Mouse (Mus musculus) cerebellum, adult 9-11 months (tissue): ENCODE results near the gene Xpot.

Source experiments
- DNase-seq: peaks from one replicate; pipeline ENCODE4 v3.0.0; 2022

Gene Xpot

GRCm38 (mm10) chr10:121571511-121572147, 54.5 kb downstream of the Xpot start:
- DNase-seq, result no peak

- DNase-seq, result no peak
Observed at GRCm38 (mm10) chr10:121571031-121571430, 55.1 kb downstream of the Xpot start.

GRCm38 (mm10) chr10:121569796-121570195, 56.3 kb downstream of the Xpot start:
- DNase-seq, result no peak

GRCm38 (mm10) chr10:121569001-121569589, 57.0 kb downstream of the Xpot start:
- no peak for DNase-seq

- DNase-seq, result no peak
Observed at GRCm38 (mm10) chr10:121568534-121568933, 57.6 kb downstream of the Xpot start.

- no peak for DNase-seq
Observed at GRCm38 (mm10) chr10:121568026-121568425, 58.1 kb downstream of the Xpot start.

- DNase-seq, result no peak
Observed at GRCm38 (mm10) chr10:121564447-121564846, 61.7 kb downstream of the Xpot start.

- no peak for DNase-seq
Observed at GRCm38 (mm10) chr10:121558231-121558630, 67.9 kb downstream of the Xpot start.

GRCm38 (mm10) chr10:121556263-121556662, 69.9 kb downstream of the Xpot start:
- DNase-seq, result no peak

GRCm38 (mm10) chr10:121550334-121550733, 75.8 kb downstream of the Xpot start:
- no peak for DNase-seq

GRCm38 (mm10) chr10:121549670-121550069, 76.5 kb downstream of the Xpot start:
- DNase-seq, result no peak

- DNase-seq, result no peak
Observed at GRCm38 (mm10) chr10:121547162-121547561, 79.0 kb downstream of the Xpot start.

GRCm38 (mm10) chr10:121543577-121543976, 82.6 kb downstream of the Xpot start:
- no peak for DNase-seq

- DNase-seq, result no peak
Observed at GRCm38 (mm10) chr10:121542156-121542555, 84.0 kb downstream of the Xpot start.
